Mouse (Mus musculus) thymus, postnatal 36 days (tissue): ENCODE results near the gene Elob.

Experiments used
- DNase-seq, 2 experiments: peaks; one replicate each; pipeline ENCODE4 v3.0.0; 2022; ENCODE audit warnings: mixed read lengths in 2 of 2

Elob gene

GRCm38 (mm10) chr17:23823018-23823417, 5.9 kb downstream of the Elob start:
- no peak for DNase-seq

- DNase-seq: peak in 1 of 2 experiments; percentile 19
These were observed 6.8 kb downstream of the Elob start for GRCm38 (mm10) chr17:23822094-23822493.

GRCm38 (mm10) chr17:23820731-23821130, 8.2 kb downstream of the Elob start:
- no peak for DNase-seq

- no peak for DNase-seq
These were observed 9.7 kb downstream of the Elob start for GRCm38 (mm10) chr17:23819235-23819634.

- no peak for DNase-seq
These were observed 10.4 kb downstream of the Elob start for GRCm38 (mm10) chr17:23818579-23818978.

GRCm38 (mm10) chr17:23815641-23816040, 13.3 kb downstream of the Elob start:
- DNase-seq: no peak

- no peak for DNase-seq
These were observed 21.0 kb downstream of the Elob start for GRCm38 (mm10) chr17:23807918-23808317.

GRCm38 (mm10) chr17:23806867-23807266, 22.1 kb downstream of the Elob start:
- peak in 1 of 2 experiments; percentile 42 for DNase-seq

GRCm38 (mm10) chr17:23804426-23805085, 24.4 kb downstream of the Elob start:
- no peak for DNase-seq

- peak; percentile 75 to 81 for DNase-seq
These were observed 25.4 kb downstream of the Elob start for GRCm38 (mm10) chr17:23803366-23804041.

- DNase-seq: peak; percentile 95 to 98
These were observed 26.1 kb downstream of the Elob start for GRCm38 (mm10) chr17:23802746-23803365.

- DNase-seq: no peak
These were observed 27.3 kb downstream of the Elob start for GRCm38 (mm10) chr17:23801627-23802026.

- no peak for DNase-seq
These were observed 31.6 kb downstream of the Elob start for GRCm38 (mm10) chr17:23797316-23797715.

GRCm38 (mm10) chr17:23795323-23795722, 33.6 kb downstream of the Elob start:
- no peak for DNase-seq

- DNase-seq: peak; percentile 21 to 26
These were observed 37.9 kb downstream of the Elob start for GRCm38 (mm10) chr17:23791079-23791357.

GRCm38 (mm10) chr17:23790269-23791078, 38.5 kb downstream of the Elob start, which contains the start of gene Srrm2:
TSS of gene Srrm2 (plus strand) at chr17:23790532.
- DNase-seq: peak; percentile 51 to 53

GRCm38 (mm10) chr17:23789749-23790268, 39.1 kb downstream of the Elob start:
- DNase-seq: no peak

- DNase-seq: no peak
These were observed 40.0 kb downstream of the Elob start for GRCm38 (mm10) chr17:23788973-23789372.

- DNase-seq: no peak
These were observed 42.4 kb downstream of the Elob start for GRCm38 (mm10) chr17:23786510-23786931.

GRCm38 (mm10) chr17:23785561-23786471, 43.1 kb downstream of the Elob start, which contains the start of gene Flywch2:
TSS of gene Flywch2 (minus strand) at chr17:23786081.
- peak; percentile 59 to 74 for DNase-seq

- no peak for DNase-seq
These were observed 45.6 kb downstream of the Elob start for GRCm38 (mm10) chr17:23783352-23783751.

GRCm38 (mm10) chr17:23778447-23778846, 50.5 kb downstream of the Elob start:
- DNase-seq: no peak
